ENCODE assay signal across 8 mouse cellular contexts in the genomic region with DNA sequence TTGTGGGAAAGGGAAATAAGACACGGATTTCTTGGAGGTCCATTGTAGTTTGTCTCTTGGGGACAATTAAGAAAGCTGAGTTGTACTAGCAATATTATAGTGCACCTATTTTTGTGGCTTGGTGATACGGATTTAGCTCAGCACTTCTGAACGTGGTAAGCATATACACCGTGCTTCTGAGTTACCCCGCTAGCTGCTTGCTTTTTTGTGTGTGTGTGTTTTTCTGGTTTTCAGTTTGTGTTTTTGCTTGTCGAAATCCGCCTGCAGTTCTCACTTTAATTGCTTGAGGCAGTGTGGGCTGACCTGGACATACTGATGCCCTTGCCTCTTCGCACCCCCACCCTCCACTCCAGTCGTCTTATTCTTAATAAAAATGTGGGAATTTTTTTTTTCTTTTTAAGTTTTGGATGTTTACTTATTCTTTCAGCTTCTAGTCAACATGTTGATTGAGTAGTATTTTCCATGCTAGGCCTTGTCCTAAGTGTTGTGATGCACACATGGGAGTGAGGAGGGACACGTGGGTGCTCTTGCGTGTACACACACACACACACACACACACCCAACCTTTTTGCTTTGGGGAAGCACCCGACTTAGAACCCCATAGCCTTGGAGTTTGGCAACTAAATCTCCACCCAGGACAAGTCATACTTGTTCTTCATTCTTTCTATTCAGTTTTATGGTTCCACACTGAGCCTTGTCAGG. TPM values are rescaled to one million over a fixed set of nuclear protein-coding genes. Genes with fewer than 3 reads are reported as not detected.
DNase-seq lines count a peak whose midpoint lies in the region; ATAC-seq and TF ChIP-seq lines count a peak whose summit lies in the region.

No protein-coding gene starts in this region.

- no peaks in the 10 kb centered on the region for H3K9me3 ChIP-seq in embryonic facial prominence, embryonic 10.5 days
- no peaks in the 10 kb centered on the region for H3K9me3 ChIP-seq in intestine, embryonic 16.5 days (ENCODE audit: control insufficient read depth, low read length)
- no peaks in the 10 kb centered on the region for H3K9me3 ChIP-seq in midbrain, embryonic 14.5 days (ENCODE audit: control insufficient read depth, low read length)

- no peaks in the 10 kb centered on the region for H3K27me3 ChIP-seq in spleen, adult 2 months (ENCODE audit: control insufficient read depth, insufficient read depth, low read length)
- H3K27me3 ChIP-seq in embryonic facial prominence, embryonic 10.5 days (replicated peaks; ENCODE audit: low read depth, poor library complexity, severe bottlenecking) = no peaks in the 10 kb centered on the region
- H3K27me3 ChIP-seq in intestine, embryonic 16.5 days (replicated peaks; ENCODE audit: control insufficient read depth, insufficient read depth, low read length) = no peaks in the 10 kb centered on the region
- H3K27me3 ChIP-seq in midbrain, embryonic 14.5 days (ENCODE audit: control insufficient read depth, insufficient read depth, low read length) = no peaks in the 10 kb centered on the region

- peaks cover 2% of the 10 kb centered on the region; the same call in 1 of the 2 replicates for H3K4me1 ChIP-seq in spleen, adult 2 months (ENCODE audit: control insufficient read depth, insufficient read depth, insufficient read length)
- peaks cover 20% of the 10 kb centered on the region for H3K4me1 ChIP-seq in embryonic facial prominence, embryonic 10.5 days
- H3K4me1 ChIP-seq in intestine, embryonic 16.5 days (ENCODE audit: control insufficient read depth, insufficient read depth, low read length) = peaks cover 6% of the 10 kb centered on the region
- peaks cover 22% of the 10 kb centered on the region; the same call in 1 of the 2 replicates for H3K4me1 ChIP-seq in midbrain, embryonic 14.5 days (ENCODE audit: control insufficient read depth, insufficient read depth, low read length)

- no peak for TF ChIP-seq POLR2A in spleen, adult 2 months (IDR thresholded peaks at IDR 0.05; ENCODE audit: low read depth, low read length)

- DNase-seq in spleen, adult 2 months (ENCODE audit: low read depth in 1 of 2, low spot score in 2 of 2) = no peak
- DNase-seq in spleen, postnatal 14 days (ENCODE audit: low spot score in 2 of 2) = no peak
- DNase-seq in embryonic facial prominence, embryonic 10.5 days (ENCODE audit: low spot score) = no peak
- DNase-seq in midbrain, embryonic 14.5 days = peak; percentile 53
- no peak for DNase-seq in right cerebral cortex, adult 2 months (ENCODE audit: low spot score in 2 of 2)
- DNase-seq in left cerebral cortex, adult 18-20 months (ENCODE audit: low spot score in 2 of 2) = no peak
- no peak for DNase-seq in left cerebral cortex, adult 9 months (ENCODE audit: low spot score in 2 of 2)

- 24% methylated on average over 12 of the region's 12 CpGs for WGBS in spleen, adult 2 months
- 26% methylated on average over 12 of the region's 12 CpGs for WGBS in embryonic facial prominence, embryonic 10.5 days
- 18% methylated on average over 12 of the region's 12 CpGs for whole genome bisulfite sequencing in intestine, embryonic 16.5 days
- whole genome bisulfite sequencing in midbrain, embryonic 14.5 days = 19% methylated on average over 12 of the region's 12 CpGs

- H3K27ac ChIP-seq in spleen, adult 2 months (ENCODE audit: insufficient read depth, low read length) = no peak overlapping the region
- H3K27ac ChIP-seq in embryonic facial prominence, embryonic 10.5 days (replicated peaks) = peak overlapping the region; percentile 92
- H3K27ac ChIP-seq in intestine, embryonic 16.5 days (ENCODE audit: low read length) = peak overlapping the region; percentile 70
- peak overlapping the region; percentile 89 for H3K27ac ChIP-seq in midbrain, embryonic 14.5 days (replicated peaks; ENCODE audit: low read depth, low read length)

- H3K36me3 ChIP-seq in spleen, adult 2 months (ENCODE audit: control insufficient read depth, insufficient read depth, low read length) = no peaks in the 10 kb centered on the region
- peaks cover 31% of the 10 kb centered on the region for H3K36me3 ChIP-seq in embryonic facial prominence, embryonic 10.5 days (replicated peaks)
- H3K36me3 ChIP-seq in intestine, embryonic 16.5 days (ENCODE audit: control insufficient read depth, insufficient read depth, low read length) = no peaks in the 10 kb centered on the region
- H3K36me3 ChIP-seq in midbrain, embryonic 14.5 days (ENCODE audit: control insufficient read depth, insufficient read depth, low read length) = peaks cover 15% of the 10 kb centered on the region

- TF ChIP-seq CTCF in spleen, adult 2 months (IDR thresholded peaks at IDR 0.05; ENCODE audit: extremely low read depth, insufficient read depth, insufficient read length, insufficient replicate concordance) = no peak

- ATAC-seq in intestine, embryonic 16.5 days = no peak
- 0 out of 2 replicates have a peak, but pooled peaks have one; percentile 38 for ATAC-seq in midbrain, embryonic 14.5 days (ENCODE audit: low FRiP score, low TSS enrichment)

- peak overlapping the region; percentile 80 for H3K4me2 ChIP-seq in intestine, embryonic 16.5 days (ENCODE audit: low read depth, low read length)
- peak overlapping the region; percentile 71 for H3K4me2 ChIP-seq in midbrain, embryonic 14.5 days (ENCODE audit: low read length)

- peak overlapping the region; percentile 91 for H3K9ac ChIP-seq in intestine, embryonic 16.5 days (ENCODE audit: low read depth, low read length)
- peak overlapping the region; percentile 85 for H3K9ac ChIP-seq in midbrain, embryonic 14.5 days (replicated peaks; ENCODE audit: low read length)

- H3K4me3 ChIP-seq in spleen, adult 2 months (ENCODE audit: extremely low read depth, insufficient read depth, insufficient read length) = peak overlapping the region; percentile 79
- H3K4me3 ChIP-seq in embryonic facial prominence, embryonic 10.5 days = peak overlapping the region; percentile 88
- H3K4me3 ChIP-seq in intestine, embryonic 16.5 days (ENCODE audit: low read length) = peak overlapping the region; percentile 93
- H3K4me3 ChIP-seq in midbrain, embryonic 14.5 days (replicated peaks; ENCODE audit: low read depth, low read length) = peak overlapping the region; percentile 70

RNA-seq across cellular contexts. Expression of gene Sccpdh, which starts 1.0 kb away (rescaled TPM):
- 1.4 and 1.8 TPM in 2 replicates for polyA plus RNA-seq in spleen, adult 2 months (2012; rRNA removed)
- 68.4 and 78.8 TPM in 2 replicates for polyA plus RNA-seq in embryonic facial prominence, embryonic 10.5 days (2016; fragmentation: Nextera tagmentation; extraction: Ambion mirVana)
- polyA plus RNA-seq in intestine, embryonic 16.5 days (2015; fragmentation: Nextera tagmentation; extraction: Ambion mirVana) = 47.1 and 49.8 TPM in 2 replicates
- polyA plus RNA-seq in midbrain, embryonic 14.5 days (2014; fragmentation: Nextera tagmentation; extraction: Ambion mirVana) = 146 and 151 TPM in 2 replicates
- 10 to 100 TPM; 62.2 to 62.4 TPM for total RNA-seq in left cerebral cortex, adult 18-20 months (2021)

Comparison
In these comparisons a context has a peak if more than half of its experiments do, and no peak if none do; other contexts are left out.
1. RNA of gene Sccpdh, which starts 1.0 kb away (polyA plus RNA-seq): 146 to 151 TPM in midbrain, embryonic 14.5 days, 68.4 to 78.8 TPM in embryonic facial prominence, embryonic 10.5 days and 47.1 to 49.8 TPM in intestine, embryonic 16.5 days; 1.4 to 1.8 TPM in spleen, adult 2 months; every median in the first group is over 10 times any median in the second.
2. Peak in every context shown above with its lines, with median percentiles within 50 percentile points of each other: H3K4me3 ChIP-seq.